Mouse (Mus musculus) limb, embryonic 14.5 days (tissue): Measurements from ENCODE around the gene Pcgf1. TPM values are rescaled to one million over a fixed set of nuclear protein-coding genes. Genes with fewer than 3 reads are reported as not detected.

Experiments used
- ATAC-seq: fragments of 200-750 bp; cut with Nextera tagmentation; 2 replicates; pipeline ENCODE4 v1.8.0; 2017; ENCODE audit warnings: low read depth, moderate number of reproducible peaks, moderate TSS enrichment; ENCODE audit not compliant: low FRiP score
- DNase-seq: peaks from one replicate; pipeline ENCODE4 v3.0.0-alpha.2; 2015; ENCODE audit warnings: low spot score
- H3K27ac ChIP-seq: fragments of 300-500 bp; sonication (generic); replicated peaks from 2 replicates; pipeline ENCODE4 v1.5.1; 2014; ENCODE audit warnings: low read depth, mild to moderate bottlenecking, low read length, moderate library complexity, mixed read lengths
- H3K27me3 ChIP-seq: fragments of 300-500 bp; sonication (generic); 2 replicates; pipeline ENCODE4 v1.6.1; 2014; ENCODE audit warnings: low read length, mixed read lengths; ENCODE audit not compliant: control insufficient read depth, insufficient read depth
- H3K36me3 ChIP-seq: fragments of 300-500 bp; sonication (generic); 2 replicates; pipeline ENCODE4 v1.6.1; 2014; ENCODE audit warnings: mild to moderate bottlenecking, low read length, moderate library complexity, mixed read lengths; ENCODE audit not compliant: control insufficient read depth, insufficient read depth
- H3K4me1 ChIP-seq: fragments of 300-500 bp; sonication (generic); 2 replicates; pipeline ENCODE4 v1.6.1; 2014; ENCODE audit warnings: antibody characterized with exemption, low read length, mixed read lengths; ENCODE audit not compliant: control insufficient read depth, insufficient read depth
- H3K4me2 ChIP-seq: fragments of 300-500 bp; sonication (generic); replicated peaks from 2 replicates; pipeline ENCODE4 v1.6.1; 2014; ENCODE audit warnings: low read depth, mild to moderate bottlenecking, low read length, moderate library complexity; ENCODE audit not compliant: severe bottlenecking
- H3K4me3 ChIP-seq: fragments of 300-500 bp; sonication (generic); replicated peaks from 2 replicates; pipeline ENCODE4 v1.5.1; 2014; ENCODE audit warnings: low read length
- H3K9ac ChIP-seq: fragments of 300-500 bp; sonication (generic); 2 replicates; pipeline ENCODE4 v1.6.1; 2014; ENCODE audit warnings: mild to moderate bottlenecking, low read depth, low read length, moderate library complexity; ENCODE audit not compliant: severe bottlenecking
- H3K9me3 ChIP-seq: fragments of 300-500 bp; sonication (generic); 2 replicates; pipeline ENCODE4 v1.6.1; 2016; ENCODE audit warnings: low read length; ENCODE audit not compliant: control insufficient read depth
- POLR2A ChIP-seq: fragments of 200-500 bp; IDR thresholded peaks from 2 replicates; pipeline ENCODE4 v1.8.0; 2012; ENCODE audit warnings: inconsistent platforms, mild to moderate bottlenecking, moderate library complexity, borderline replicate concordance; ENCODE audit not compliant: insufficient read depth, insufficient read length; ENCODE audit errors: extremely low read depth
- WGBS: fragments of 180-500 bp; shearing (Covaris S2); extraction: QIAGEN DNeasy Blood & Tissue Kit; methylation state at CpG from one replicate; pipeline ENCODE4 v1.1.7; 2014; 5-methylcytosine and 5-hydroxymethylcytosine counted together
- polyA plus RNA-seq, 2 experiments: library from polyadenylated mRNA; depleted of rRNA in 1 of 2; stranded (reverse) in 1 of 2; unstranded in 1 of 2; fragments of >200 nt; fragmentation: Nextera tagmentation in 1 of 2; extraction: Ambion mirVana in 1 of 2; gene quantifications; 2 replicates each; pipeline versions ENCODE4 v1.2.1 to v1.2.3; 2012 to 2014

Pcgf1 gene
- polyA plus RNA-seq, 2 experiments: 28.2 to 49.8 TPM

DNA sequence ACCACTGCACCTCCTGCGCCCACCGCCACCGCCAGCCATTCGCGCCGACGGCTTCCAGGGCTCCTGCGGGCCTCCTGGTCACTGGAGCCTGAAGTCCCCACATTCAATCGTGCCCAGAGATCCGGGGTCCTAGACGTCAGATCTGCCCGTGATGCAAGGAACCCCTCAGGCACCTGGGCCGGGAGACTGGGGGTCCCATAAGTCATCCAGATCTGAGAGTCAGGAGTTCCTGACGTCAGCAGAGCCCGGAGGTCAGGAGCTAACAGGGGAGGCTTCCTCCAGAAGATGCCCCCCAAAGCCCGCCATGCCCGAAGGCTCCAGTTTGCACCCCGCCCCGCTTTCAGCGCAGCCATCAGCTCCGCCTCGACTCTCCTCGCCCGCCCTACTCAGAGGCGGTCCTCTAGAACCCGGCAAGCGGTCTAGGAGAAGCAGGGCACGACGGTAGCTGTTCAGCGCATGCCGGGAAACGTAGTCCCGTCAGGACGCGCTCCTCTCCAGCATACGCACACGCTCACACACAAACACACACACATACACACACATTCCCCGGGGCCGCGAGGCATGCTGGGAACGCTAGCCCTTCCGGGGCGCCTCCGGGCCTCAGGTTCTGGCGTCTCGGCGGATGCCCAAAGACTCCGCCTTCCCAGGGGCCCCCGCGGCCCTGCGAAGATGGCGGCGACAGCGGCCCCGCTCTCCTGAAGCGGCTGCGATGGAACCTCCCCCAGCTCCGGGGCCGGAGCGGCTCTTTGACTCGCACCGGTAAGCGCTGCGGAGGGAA is 23.4 kb upstream of the Pcgf1 start, which contains the start of gene Aup1:
Gene Aup1, plus strand, starts transcription at position 448 of the 778 bp plus-strand sequence.
- H3K9ac ChIP-seq: peak within 1 kb of the TSS; percentile 89
- 0% methylated on average over 35 of the region's 64 CpGs for WGBS
- peak; percentile 95 for ATAC-seq

GRCm38 (mm10) chr6:83054871-83055431 is 22.7 kb upstream of the Pcgf1 start, which contains the start of gene Htra2:
TSS of gene Htra2 (minus strand) at chr6:83055273.
- Histone ChIP-seq H3K9me3 (no peaks in the 10 kb centered on the region), H3K4me1 (peaks cover 20% of the 10 kb centered on the region), H3K27me3 (no peaks in the 10 kb centered on the region), H3K9ac (peak within 1 kb of the TSS; percentile 89), H3K36me3 (peaks cover 31% of the 10 kb centered on the region), H3K27ac (peak within 1 kb of the TSS; percentile 88), H3K4me3 (peak within 1 kb of the TSS; percentile 96), H3K4me2 (peak within 1 kb of the TSS; percentile 88)
- no peak for TF ChIP-seq POLR2A
- no peak for DNase-seq
- under 1% methylated on average over 27 of the region's 50 CpGs for WGBS
- peak; percentile 27 for ATAC-seq

More for the DNA sequence above, 23.4 kb upstream of the Pcgf1 start, which contains the start of gene Aup1:
- Histone ChIP-seq H3K4me3 (peak within 1 kb of the TSS; percentile 96), H3K9me3 (no peaks in the 10 kb centered on the region), H3K4me2 (peak within 1 kb of the TSS; percentile 88), H3K27ac (peak within 1 kb of the TSS; percentile 88), H3K27me3 (no peaks in the 10 kb centered on the region), H3K4me1 (peaks cover 20% of the 10 kb centered on the region), H3K36me3 (peaks cover 34% of the 10 kb centered on the region)
- TF ChIP-seq POLR2A: peak; percentile 89; the same call in 1 of the 2 replicates
- peak; percentile 97 for DNase-seq

DNA sequence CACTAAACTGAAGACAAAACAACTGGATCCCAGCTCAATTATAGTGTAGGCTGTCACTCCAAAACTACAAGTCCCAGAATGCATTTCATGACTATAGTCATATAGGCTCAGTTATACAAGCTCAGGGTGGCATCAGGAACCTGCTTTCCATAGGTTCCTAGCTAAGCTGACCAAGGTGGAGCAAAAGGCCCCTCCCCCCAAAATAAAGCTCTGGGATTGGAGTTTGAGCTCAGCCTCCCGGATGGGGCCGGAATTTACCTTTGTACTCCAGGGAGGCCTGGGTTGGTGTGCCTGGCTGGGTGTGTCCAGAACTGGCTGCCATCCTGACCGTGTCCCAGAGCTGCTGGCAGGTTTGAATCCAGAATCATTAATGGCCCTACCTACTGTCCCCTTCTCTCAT is 19.9 kb upstream of the Pcgf1 start, which contains the start of gene Dqx1:
Gene Dqx1, plus strand, starts transcription at position 55 of the 400 bp plus-strand sequence.
- H3K27me3 ChIP-seq: peaks cover 15% of the 10 kb centered on the region
- no peak for DNase-seq
- TF ChIP-seq POLR2A: no peak

GRCm38 (mm10) chr6:83058725-83059124 is 18.9 kb upstream of the Pcgf1 start:
- peaks cover 20% of the 10 kb centered on the region for H3K36me3 ChIP-seq
- 81% methylated on average over 2 of the region's 2 CpGs for WGBS
- TF ChIP-seq POLR2A: no peak
- ATAC-seq: no peak
- H3K27ac ChIP-seq: no peak overlapping the region
- no peak for DNase-seq
- peaks cover 8% of the 10 kb centered on the region for H3K4me1 ChIP-seq
- H3K9ac ChIP-seq: no peak overlapping the region
- no peak overlapping the region for H3K4me3 ChIP-seq
- H3K9me3 ChIP-seq: no peaks in the 10 kb centered on the region
- H3K27me3 ChIP-seq: peaks cover 24% of the 10 kb centered on the region
- no peak overlapping the region for H3K4me2 ChIP-seq

More for the DNA sequence above, 19.9 kb upstream of the Pcgf1 start, which contains the start of gene Dqx1:
- Histone ChIP-seq H3K4me3 (no peak within 1 kb of the TSS), H3K4me2 (no peak within 1 kb of the TSS), H3K36me3 (peaks cover 20% of the 10 kb centered on the region), H3K9ac (no peak within 1 kb of the TSS), H3K27ac (no peak within 1 kb of the TSS), H3K4me1 (peaks cover 15% of the 10 kb centered on the region), H3K9me3 (no peaks in the 10 kb centered on the region)
- WGBS: 47% methylated on average over 3 of the region's 3 CpGs
- ATAC-seq: no peak

DNA sequence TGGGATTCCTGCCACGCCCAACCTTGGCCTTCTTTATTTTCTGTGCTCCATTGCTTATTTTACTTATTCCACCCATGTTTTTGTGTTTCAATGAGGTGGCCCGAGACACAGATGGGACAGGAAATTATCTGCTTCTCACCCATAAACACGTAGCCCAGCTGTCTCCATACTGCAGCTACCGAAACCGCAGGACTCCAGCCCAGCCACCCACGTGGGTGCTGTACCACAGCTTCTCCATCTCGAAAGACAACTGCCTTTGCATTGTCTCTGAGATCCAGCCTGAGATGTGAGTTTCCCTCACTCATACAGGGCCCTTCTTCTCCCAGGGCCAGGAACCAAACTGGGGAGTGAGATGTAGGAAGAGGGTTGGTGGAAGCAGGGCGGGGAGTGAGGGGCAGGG is 11.7 kb upstream of the Pcgf1 start:
- DNase-seq: no peak
- Histone ChIP-seq H3K27ac (no peak overlapping the region), H3K36me3 (no peaks in the 10 kb centered on the region), H3K4me2 (no peak overlapping the region), H3K9me3 (no peaks in the 10 kb centered on the region), H3K4me1 (no peaks in the 10 kb centered on the region), H3K9ac (no peak overlapping the region), H3K4me3 (no peak overlapping the region), H3K27me3 (peaks cover 95% of the 10 kb centered on the region)
- ATAC-seq: no peak
- 40% methylated on average over 8 of the region's 8 CpGs for WGBS
- TF ChIP-seq POLR2A: no peak
